Mouse (Mus musculus) brown adipose tissue, adult 24 weeks (tissue): ENCODE results near the gene Fgf8. TPM values are rescaled to one million over a fixed set of nuclear protein-coding genes. Genes with fewer than 3 reads are reported as not detected.
A peak's percentile ranks its signal among the peaks of the same experiment; 100 is the strongest.

Experiments
- H3K27ac ChIP-seq: fragments of 200-500 bp; replicated peaks from 2 replicates; pipeline ENCODE4 v1.5.1; 2012; ENCODE audit warnings: low read depth, mild to moderate bottlenecking, low read length
- H3K4me1 ChIP-seq: fragments of 200-500 bp; 2 replicates; pipeline ENCODE4 v1.6.1; 2012; ENCODE audit warnings: low read length, mixed read lengths; ENCODE audit not compliant: control insufficient read depth, insufficient read depth, insufficient read length
- H3K4me3 ChIP-seq: fragments of 200-500 bp; 2 replicates; pipeline ENCODE4 v1.5.1; 2012; ENCODE audit warnings: low read depth, mild to moderate bottlenecking, low read length, moderate library complexity; ENCODE audit not compliant: insufficient read depth
- polyA plus RNA-seq: library from polyadenylated mRNA; stranded (reverse); fragments of >200 nt; gene quantifications from 2 replicates; pipeline ENCODE4 v1.2.4, GENCODE M21; 2012; ENCODE audit not compliant: missing spikeins, insufficient read depth, insufficient read length

Gene Fgf8
- not detected in 2 replicates for polyA plus RNA-seq

GRCm38 (mm10) chr19:45742218-45742983, at the start of gene Fgf8:
Gene Fgf8 (minus strand): TSS chr19:45742915.
- H3K4me3 ChIP-seq, result peak within 1 kb of the TSS; percentile 46
- H3K27ac ChIP-seq, result no peak within 1 kb of the TSS
- no peaks in the 10 kb centered on the region for H3K4me1 ChIP-seq

GRCm38 (mm10) chr19:45792404-45792803, 49.7 kb upstream of the Fgf8 start:
- Histone ChIP-seq H3K27ac (no peak overlapping the region), H3K4me1 (no peaks in the 10 kb centered on the region), H3K4me3 (no peak overlapping the region)

- Histone ChIP-seq H3K27ac (no peak overlapping the region), H3K4me3 (no peak overlapping the region), H3K4me1 (0 out of 2 replicates have a peak, but pooled peaks cover 2% of the 10 kb centered on the region)
Observed at GRCm38 (mm10) chr19:45789888-45790874, 47.5 kb upstream of the Fgf8 start.

- Histone ChIP-seq H3K4me1 (0 out of 2 replicates have a peak, but pooled peaks cover 3% of the 10 kb centered on the region), H3K27ac (no peak overlapping the region), H3K4me3 (no peak overlapping the region)
Observed at GRCm38 (mm10) chr19:45789365-45789764, 46.6 kb upstream of the Fgf8 start.

GRCm38 (mm10) chr19:45788337-45788736, 45.6 kb upstream of the Fgf8 start:
- Histone ChIP-seq H3K4me3 (no peak overlapping the region), H3K27ac (no peak overlapping the region), H3K4me1 (0 out of 2 replicates have a peak, but pooled peaks cover 3% of the 10 kb centered on the region)

- Histone ChIP-seq H3K4me1 (0 out of 2 replicates have a peak, but pooled peaks cover 3% of the 10 kb centered on the region), H3K4me3 (no peak overlapping the region), H3K27ac (no peak overlapping the region)
Observed at GRCm38 (mm10) chr19:45787450-45787849, 44.7 kb upstream of the Fgf8 start.

GRCm38 (mm10) chr19:45785470-45785869, 42.8 kb upstream of the Fgf8 start:
- Histone ChIP-seq H3K4me1 (peaks cover 9% of the 10 kb centered on the region; the same call in 1 of the 2 replicates), H3K4me3 (no peak overlapping the region), H3K27ac (no peak overlapping the region)

- peaks cover 13% of the 10 kb centered on the region; the same call in 1 of the 2 replicates for H3K4me1 ChIP-seq
Observed at GRCm38 (mm10) chr19:45783933-45784576, 41.3 kb upstream of the Fgf8 start.

GRCm38 (mm10) chr19:45783181-45783932, 40.6 kb upstream of the Fgf8 start, which contains the start of gene Mgea5:
Gene Mgea5 (minus strand): TSS chr19:45783837.
- peak within 1 kb of the TSS; percentile 97 for H3K4me3 ChIP-seq
- peaks cover 13% of the 10 kb centered on the region; the same call in 1 of the 2 replicates for H3K4me1 ChIP-seq
- peak within 1 kb of the TSS; percentile 81 for H3K27ac ChIP-seq

More at GRCm38 (mm10) chr19:45783933-45784576, 41.3 kb upstream of the Fgf8 start:
- Histone ChIP-seq H3K4me3 (peak overlapping the region; percentile 57), H3K27ac (peak overlapping the region; percentile 79)

- Histone ChIP-seq H3K4me3 (peak overlapping the region; percentile 97), H3K27ac (peak overlapping the region; percentile 67), H3K4me1 (peaks cover 13% of the 10 kb centered on the region; the same call in 1 of the 2 replicates)
Observed at GRCm38 (mm10) chr19:45782315-45783001, 39.7 kb upstream of the Fgf8 start.

- Histone ChIP-seq H3K27ac (no peak overlapping the region), H3K4me1 (peaks cover 13% of the 10 kb centered on the region; the same call in 1 of the 2 replicates), H3K4me3 (peak overlapping the region; percentile 37)
Observed at GRCm38 (mm10) chr19:45781676-45782075, 39.0 kb upstream of the Fgf8 start.

- Histone ChIP-seq H3K27ac (no peak overlapping the region), H3K4me3 (peak overlapping the region; percentile 29), H3K4me1 (peaks cover 13% of the 10 kb centered on the region; the same call in 1 of the 2 replicates)
Observed at GRCm38 (mm10) chr19:45780350-45780915, 37.7 kb upstream of the Fgf8 start.

- Histone ChIP-seq H3K27ac (no peak overlapping the region), H3K4me3 (no peak overlapping the region), H3K4me1 (peaks cover 4% of the 10 kb centered on the region; the same call in 1 of the 2 replicates)
Observed at GRCm38 (mm10) chr19:45775486-45775885, 32.8 kb upstream of the Fgf8 start.
